Mouse (Mus musculus) lung, postnatal 0 days (tissue): ENCODE measurements around the gene Ptprcap. TPM values are rescaled to one million over a fixed set of nuclear protein-coding genes. Genes with fewer than 3 reads are reported as not detected.

Experiments
- ATAC-seq: fragments of 200-750 bp; cut with Nextera tagmentation; 2 replicates; pipeline ENCODE4 v1.8.0; 2017; ENCODE audit warnings: moderate library complexity
- DNase-seq: peaks from one replicate; pipeline ENCODE4 v3.0.0-alpha.2; 2016; ENCODE audit warnings: low spot score
- H3K27ac ChIP-seq: fragments of 300-500 bp; sonication (generic); 2 replicates; pipeline ENCODE4 v1.5.1; 2014; ENCODE audit warnings: antibody characterized with exemption, mild to moderate bottlenecking, low read length, mixed read lengths
- H3K27me3 ChIP-seq: fragments of 300-500 bp; sonication (generic); replicated peaks from 2 replicates; pipeline ENCODE4 v1.6.1; 2014; ENCODE audit warnings: low read length, mixed read lengths; ENCODE audit not compliant: insufficient read depth
- H3K36me3 ChIP-seq: fragments of 300-500 bp; sonication (generic); 2 replicates; pipeline ENCODE4 v1.6.1; 2014; ENCODE audit warnings: low read length, mixed read lengths; ENCODE audit not compliant: insufficient read depth
- H3K4me1 ChIP-seq: fragments of 300-500 bp; sonication (generic); 2 replicates; pipeline ENCODE4 v1.6.1; 2014; ENCODE audit warnings: antibody characterized with exemption, low read depth, low read length, mixed read lengths; ENCODE audit not compliant: insufficient read depth
- H3K4me2 ChIP-seq: fragments of 300-500 bp; sonication (generic); replicated peaks from 2 replicates; pipeline ENCODE4 v1.6.1; 2014; ENCODE audit warnings: low read depth, mild to moderate bottlenecking, low read length, moderate library complexity, mixed read lengths
- H3K4me3 ChIP-seq: fragments of 300-500 bp; sonication (generic); 2 replicates; pipeline ENCODE4 v1.5.1; 2014; ENCODE audit warnings: low read depth, low read length
- H3K9ac ChIP-seq: fragments of 300-500 bp; sonication (generic); replicated peaks from 2 replicates; pipeline ENCODE4 v1.6.1; 2014; ENCODE audit warnings: low read depth, mild to moderate bottlenecking
- H3K9me3 ChIP-seq: fragments of 300-500 bp; sonication (generic); 2 replicates; pipeline ENCODE4 v1.6.1; 2016; ENCODE audit warnings: low read length, mixed read lengths
- CTCF ChIP-seq: IDR thresholded peaks from 2 replicates; pipeline ENCODE4 v1.5.1; 2016; ENCODE audit warnings: antibody characterized with exemption, mild to moderate bottlenecking
- EP300 ChIP-seq: IDR thresholded peaks from 2 replicates; pipeline ENCODE4 v1.6.1; 2016; ENCODE audit warnings: antibody characterized with exemption, mild to moderate bottlenecking, control low read depth
- WGBS: fragments of 180-500 bp; shearing (Covaris S2); extraction: QIAGEN DNeasy Blood & Tissue Kit; methylation state at CpG from one replicate; pipeline ENCODE4 v1.1.7; 2014; 5-methylcytosine and 5-hydroxymethylcytosine counted together
- polyA plus RNA-seq: library from polyadenylated mRNA; unstranded; fragments of >200 nt; fragmentation: Nextera tagmentation; extraction: Ambion mirVana; gene quantifications from 2 replicates; pipeline ENCODE4 v1.2.1, GENCODE M21; 2015

Ptprcap gene
- polyA plus RNA-seq, 1 experiment from 2014 or later: 3.7 TPM

GRCm38 (mm10) chr19:4171393-4172290, 18.2 kb downstream of the Ptprcap start:
- no peaks in the 10 kb centered on the region for H3K9me3 ChIP-seq
- TF ChIP-seq CTCF (no peak), EP300 (no peak)
- H3K27ac ChIP-seq: peak overlapping the region; percentile 26
- peaks cover 18% of the 10 kb centered on the region; the same call in 1 of the 2 replicates for H3K4me1 ChIP-seq
- WGBS: 40% methylated on average over 13 of the region's 13 CpGs
- ATAC-seq (no peak), DNase-seq (peak; percentile 48)
- H3K4me2 ChIP-seq: no peak overlapping the region
- H3K4me3 ChIP-seq: no peak overlapping the region
- no peaks in the 10 kb centered on the region; the same call in 1 of the 2 replicates for H3K36me3 ChIP-seq
- no peaks in the 10 kb centered on the region for H3K27me3 ChIP-seq
- no peak overlapping the region for H3K9ac ChIP-seq

GRCm38 (mm10) chr19:4172925-4173324, 19.5 kb downstream of the Ptprcap start:
- Histone ChIP-seq H3K4me3 (no peak overlapping the region), H3K4me2 (no peak overlapping the region), H3K4me1 (peaks cover 18% of the 10 kb centered on the region; the same call in 1 of the 2 replicates), H3K9ac (no peak overlapping the region), H3K9me3 (no peaks in the 10 kb centered on the region), H3K27ac (no peak overlapping the region), H3K36me3 (no peaks in the 10 kb centered on the region; the same call in 1 of the 2 replicates), H3K27me3 (no peaks in the 10 kb centered on the region)
- 62% methylated on average over 11 of the region's 11 CpGs for WGBS
- TF ChIP-seq CTCF (no peak), EP300 (no peak)
- ATAC-seq: no peak
- no peak for DNase-seq

GRCm38 (mm10) chr19:4175368-4175947, 22.1 kb downstream of the Ptprcap start, which contains the start of gene Carns1:
Gene Carns1, minus strand, starts transcription at chr19:4175479.
- Histone ChIP-seq H3K9ac (no peak within 1 kb of the TSS), H3K36me3 (no peaks in the 10 kb centered on the region; the same call in 1 of the 2 replicates), H3K27me3 (no peaks in the 10 kb centered on the region), H3K4me1 (peaks cover 12% of the 10 kb centered on the region; the same call in 1 of the 2 replicates), H3K27ac (no peak within 1 kb of the TSS; the same call in 1 of the 2 replicates), H3K4me2 (peak within 1 kb of the TSS; percentile 47), H3K9me3 (no peaks in the 10 kb centered on the region), H3K4me3 (no peak within 1 kb of the TSS)
- 11% methylated on average over 10 of the region's 11 CpGs for WGBS
- peak; percentile 67 for DNase-seq
- TF ChIP-seq CTCF: no peak
- no peak for TF ChIP-seq EP300
- peak; percentile 82 for ATAC-seq

GRCm38 (mm10) chr19:4180411-4180810, 27.0 kb downstream of the Ptprcap start:
- DNase-seq (no peak), ATAC-seq (no peak)
- Histone ChIP-seq H3K4me1 (0 out of 2 replicates have a peak, but pooled peaks cover 2% of the 10 kb centered on the region), H3K36me3 (no peaks in the 10 kb centered on the region), H3K27ac (no peak overlapping the region), H3K9ac (no peak overlapping the region), H3K27me3 (no peaks in the 10 kb centered on the region), H3K4me2 (no peak overlapping the region), H3K9me3 (no peaks in the 10 kb centered on the region), H3K4me3 (no peak overlapping the region)
- no peak for TF ChIP-seq CTCF
- no peak for TF ChIP-seq EP300
- WGBS: 82% methylated on average over 7 of the region's 7 CpGs

GRCm38 (mm10) chr19:4181892-4182291, 28.5 kb downstream of the Ptprcap start:
- DNase-seq: peak; percentile 81
- WGBS: 25% methylated on average over 3 of the region's 3 CpGs

GRCm38 (mm10) chr19:4183689-4184088, 30.3 kb downstream of the Ptprcap start:
- Histone ChIP-seq H3K27me3 (no peaks in the 10 kb centered on the region), H3K9me3 (no peaks in the 10 kb centered on the region), H3K27ac (0 out of 2 replicates have a peak overlapping the region, but pooled peaks have one; percentile 11), H3K4me1 (no peaks in the 10 kb centered on the region), H3K36me3 (no peaks in the 10 kb centered on the region), H3K9ac (no peak overlapping the region), H3K4me3 (no peak overlapping the region), H3K4me2 (no peak overlapping the region)
- no peak for ATAC-seq
- 89% methylated on average over 2 of the region's 2 CpGs for WGBS
- no peak for DNase-seq
- TF ChIP-seq CTCF: no peak
- no peak for TF ChIP-seq EP300

More at GRCm38 (mm10) chr19:4181892-4182291, 28.5 kb downstream of the Ptprcap start:
- no peak for TF ChIP-seq EP300
- H3K27ac ChIP-seq: no peak overlapping the region
- H3K9me3 ChIP-seq: no peaks in the 10 kb centered on the region
- no peak overlapping the region for H3K4me3 ChIP-seq
- no peaks in the 10 kb centered on the region for H3K27me3 ChIP-seq
- H3K4me1 ChIP-seq: no peaks in the 10 kb centered on the region
- no peak overlapping the region for H3K4me2 ChIP-seq
- peak; percentile 78 for ATAC-seq
- no peak overlapping the region for H3K9ac ChIP-seq
- no peaks in the 10 kb centered on the region for H3K36me3 ChIP-seq
